Mouse (Mus musculus) bone marrow macrophage, adult 2 months (primary cell): ENCODE measurements around the gene Zfp382. TPM values are rescaled to one million over a fixed set of nuclear protein-coding genes. Genes with fewer than 3 reads are reported as not detected.

Experiments
- H3K27ac ChIP-seq: 2 replicates; pipeline ENCODE4 v1.5.1; 2012; ENCODE audit warnings: low read depth, low read length; ENCODE audit not compliant: insufficient read depth
- H3K4me1 ChIP-seq: 2 replicates; pipeline ENCODE4 v1.6.1; 2012; ENCODE audit warnings: low read length; ENCODE audit not compliant: control insufficient read depth, insufficient read depth
- H3K4me3 ChIP-seq: 2 replicates; pipeline ENCODE4 v1.5.1; 2012; ENCODE audit warnings: mild to moderate bottlenecking, low read length, moderate library complexity; ENCODE audit not compliant: insufficient read depth
- CTCF ChIP-seq: IDR thresholded peaks from 2 replicates; pipeline ENCODE4 v1.5.1; 2012; ENCODE audit warnings: low read depth, mild to moderate bottlenecking, low read length, moderate library complexity
- POLR2A ChIP-seq: IDR thresholded peaks from 2 replicates; pipeline ENCODE4 v1.6.1; 2012; ENCODE audit warnings: mild to moderate bottlenecking, low read depth, low read length, borderline replicate concordance
- polyA plus RNA-seq: library from polyadenylated mRNA; stranded (reverse); fragments of >200 nt; gene quantifications from 2 replicates; pipeline ENCODE4 v1.2.4, GENCODE M21; 2012; ENCODE audit not compliant: missing spikeins, insufficient read depth, insufficient read length

Zfp382 gene
- polyA plus RNA-seq, 1 experiment = 7.7 TPM

DNA sequence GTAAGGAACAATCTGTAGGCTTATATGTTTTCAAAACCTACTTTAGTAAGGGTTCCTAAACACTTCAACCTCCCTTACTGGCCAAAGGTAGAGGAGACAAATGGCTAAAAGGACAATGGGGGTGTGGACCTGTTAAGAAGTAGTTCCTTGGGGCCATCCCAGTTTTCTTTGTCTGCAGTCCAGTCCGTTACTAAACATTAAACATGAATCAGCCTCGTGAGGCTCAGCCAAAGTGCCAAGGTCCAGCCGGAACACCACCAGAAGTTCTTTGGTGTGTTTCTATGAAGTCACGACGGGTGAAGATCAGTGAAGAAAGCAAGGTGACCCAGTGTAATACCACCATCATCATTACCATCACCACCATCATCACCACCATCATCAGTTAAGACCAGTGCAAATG, 25.3 kb downstream of the Zfp382 start:
- no peak overlapping the region for H3K27ac ChIP-seq
- no peak for TF ChIP-seq CTCF
- no peak for TF ChIP-seq POLR2A
- no peak overlapping the region for H3K4me3 ChIP-seq
- H3K4me1 ChIP-seq = no peaks in the 10 kb centered on the region

- Histone ChIP-seq H3K4me1 (no peaks in the 10 kb centered on the region), H3K27ac (no peak overlapping the region), H3K4me3 (no peak overlapping the region)
- no peak for TF ChIP-seq POLR2A
- no peak for TF ChIP-seq CTCF
These were observed 32.3 kb downstream of the Zfp382 start for GRCm38 (mm10) chr7:30154040-30154439.

DNA sequence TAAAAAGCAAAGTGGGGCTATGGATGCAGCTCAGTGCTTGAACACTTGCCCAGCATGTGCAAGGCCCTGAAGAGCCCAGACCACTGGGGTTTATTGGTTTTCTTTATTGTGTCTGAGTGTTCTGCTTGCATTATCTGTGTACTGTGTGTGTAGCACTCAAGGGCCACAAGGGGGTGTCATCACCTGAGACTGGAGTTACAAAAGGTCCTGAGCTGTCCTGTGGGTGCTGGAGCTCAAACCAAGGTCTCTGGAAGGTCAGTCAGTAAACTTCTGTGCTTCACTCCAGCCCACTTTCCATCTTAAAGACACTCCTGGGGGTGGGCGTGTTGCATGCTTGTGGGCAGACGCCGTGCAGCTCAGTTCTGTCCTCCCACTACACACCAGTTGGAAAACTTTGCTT, 33.8 kb downstream of the Zfp382 start:
- Histone ChIP-seq H3K27ac (no peak overlapping the region), H3K4me1 (no peaks in the 10 kb centered on the region), H3K4me3 (no peak overlapping the region)
- TF ChIP-seq CTCF = no peak
- no peak for TF ChIP-seq POLR2A

DNA sequence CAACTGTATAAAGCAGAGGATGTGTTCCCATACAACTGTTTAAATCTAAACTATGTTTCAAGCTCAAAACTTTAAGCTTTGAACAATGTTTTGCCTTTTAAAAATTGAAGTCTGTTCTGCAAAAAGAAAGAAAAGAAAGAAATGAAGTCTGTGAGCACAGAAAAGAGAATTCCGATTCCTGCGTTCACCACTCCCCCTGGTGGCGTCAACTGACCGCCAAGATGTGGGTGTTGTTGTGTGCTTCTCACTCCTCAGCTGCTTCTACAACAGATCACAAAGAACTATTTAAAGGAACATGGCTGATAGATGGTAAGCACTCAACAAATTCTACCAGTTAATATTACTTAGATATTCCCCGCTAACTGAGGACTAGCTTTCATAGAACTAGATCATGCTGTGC, 41.4 kb downstream of the Zfp382 start:
- no peak overlapping the region for H3K27ac ChIP-seq
- H3K4me3 ChIP-seq = no peak overlapping the region
- TF ChIP-seq CTCF = no peak
- TF ChIP-seq POLR2A = no peak
- 0 out of 2 replicates have a peak, but pooled peaks cover under 1% of the 10 kb centered on the region for H3K4me1 ChIP-seq

- Histone ChIP-seq H3K4me3 (no peak overlapping the region), H3K27ac (no peak overlapping the region), H3K4me1 (0 out of 2 replicates have a peak, but pooled peaks cover 2% of the 10 kb centered on the region)
- TF ChIP-seq CTCF (no peak), POLR2A (no peak)
These were observed 43.0 kb downstream of the Zfp382 start for GRCm38 (mm10) chr7:30164745-30165144.

- peak overlapping the region; percentile 65 for H3K27ac ChIP-seq
- peaks cover 5% of the 10 kb centered on the region; the same call in 1 of the 2 replicates for H3K4me1 ChIP-seq
- peak overlapping the region; percentile 95 for H3K4me3 ChIP-seq
- TF ChIP-seq POLR2A (no peak), CTCF (no peak)
These were observed 47.3 kb downstream of the Zfp382 start for GRCm38 (mm10) chr7:30168914-30169582.

DNA sequence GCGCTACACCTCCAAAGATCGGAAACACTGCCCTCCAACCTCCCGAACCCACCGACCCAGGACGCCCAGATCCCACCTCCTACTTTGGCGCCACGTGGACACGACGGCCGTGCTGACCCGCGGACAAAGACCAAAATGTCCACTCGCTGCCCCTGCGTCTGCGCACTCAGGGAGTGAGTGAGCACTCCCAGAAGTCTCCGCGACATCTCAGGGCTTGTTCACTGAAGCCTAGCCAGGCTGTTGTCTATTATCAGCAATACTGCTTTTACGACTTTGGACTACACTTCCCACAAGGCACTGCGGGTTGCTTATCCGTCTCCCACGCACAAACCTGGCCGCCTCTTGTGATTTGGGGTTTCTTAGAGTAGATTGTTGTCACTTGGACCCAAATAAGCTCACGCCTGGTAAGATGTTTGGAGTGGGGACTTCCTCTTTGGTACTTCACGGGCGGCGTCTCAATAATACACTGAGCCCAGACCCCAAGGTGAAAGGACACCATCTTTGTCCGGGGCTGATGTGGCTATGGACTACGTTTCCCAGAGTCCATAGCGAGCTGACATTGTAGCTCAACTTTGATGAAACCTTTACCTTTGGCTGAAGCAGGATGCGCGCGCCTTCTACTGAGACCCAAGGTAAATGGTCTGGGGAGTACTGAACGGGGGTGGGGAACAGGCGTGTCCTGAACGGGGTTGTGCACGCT, 48.0 kb downstream of the Zfp382 start, which contains the start of gene Zfp146:
Gene Zfp146, minus strand, starts transcription at position 168 of the 700 bp plus-strand sequence.
- TF ChIP-seq POLR2A = no peak
- TF ChIP-seq CTCF = no peak
- peaks cover 5% of the 10 kb centered on the region; the same call in 1 of the 2 replicates for H3K4me1 ChIP-seq
- H3K4me3 ChIP-seq = peak within 1 kb of the TSS; percentile 95
- peak within 1 kb of the TSS; percentile 65 for H3K27ac ChIP-seq

GRCm38 (mm10) chr7:30170283-30170951, 48.7 kb downstream of the Zfp382 start:
- Histone ChIP-seq H3K4me1 (peaks cover 5% of the 10 kb centered on the region; the same call in 1 of the 2 replicates), H3K27ac (no peak overlapping the region), H3K4me3 (peak overlapping the region; percentile 95)
- TF ChIP-seq CTCF = no peak
- no peak for TF ChIP-seq POLR2A

GRCm38 (mm10) chr7:30176474-30176873, 54.7 kb downstream of the Zfp382 start:
- Histone ChIP-seq H3K4me3 (no peak overlapping the region), H3K4me1 (no peaks in the 10 kb centered on the region), H3K27ac (no peak overlapping the region)
- TF ChIP-seq POLR2A = no peak
- no peak for TF ChIP-seq CTCF
